Mouse (Mus musculus) MEL (cell line): ENCODE data around the gene Gnas.

Experiments
- CHD1 ChIP-seq: IDR thresholded peaks from 2 replicates; pipeline ENCODE4 v1.6.1; 2012; ENCODE audit warnings: low read depth, mild to moderate bottlenecking, inconsistent platforms, low read length, improper control_type of control experiment
- CTCF ChIP-seq, 3 experiments: IDR thresholded peaks in 2 of 3; conservative IDR thresholded peaks in 1 of 3; 2 replicates each; pipeline ENCODE4 v1.5.1; 2011 to 2012; ENCODE audit warnings: low read length in 3 of 3, low read depth in 2 of 3, mild to moderate bottlenecking in 2 of 3, improper control_type of control experiment in 1 of 3, inconsistent platforms in 1 of 3, mixed read lengths in 1 of 3, moderate library complexity in 1 of 3; ENCODE audit not compliant: control insufficient read depth in 1 of 3, insufficient read depth in 1 of 3, poor library complexity in 1 of 3, severe bottlenecking in 1 of 3
- ELF1 ChIP-seq: IDR thresholded peaks from 2 replicates; pipeline ENCODE4 v1.6.1; 2014; ENCODE audit warnings: low read depth, mild to moderate bottlenecking, inconsistent platforms, low read length, improper control_type of control experiment, moderate library complexity
- EP300 ChIP-seq, 2 experiments: IDR thresholded peaks; 2 replicates each; pipeline ENCODE4 v1.6.1; 2011; ENCODE audit warnings: improper control_type of control experiment in 2 of 2, low read length in 2 of 2, low read depth in 1 of 2, mild to moderate bottlenecking in 1 of 2
- HCFC1 ChIP-seq: IDR thresholded peaks from 2 replicates; pipeline ENCODE4 v1.6.1; 2012; ENCODE audit warnings: low read depth, mild to moderate bottlenecking, inconsistent platforms, low read length, improper control_type of control experiment, moderate library complexity
- MAX ChIP-seq: IDR thresholded peaks from 2 replicates; pipeline ENCODE4 v1.6.1; 2011; ENCODE audit warnings: low read length, improper control_type of control experiment
- MAZ ChIP-seq: IDR thresholded peaks from 2 replicates; pipeline ENCODE4 v1.6.1; 2012; ENCODE audit warnings: low read depth, mild to moderate bottlenecking, inconsistent platforms, low read length, improper control_type of control experiment
- NELFE ChIP-seq: IDR thresholded peaks from 2 replicates; pipeline ENCODE4 v1.6.1; 2011; ENCODE audit warnings: low read depth, low read length, improper control_type of control experiment
- POLR2A ChIP-seq, 2 experiments: IDR thresholded peaks; 2 replicates each; pipeline ENCODE4 v1.6.1; 2011 to 2012; ENCODE audit warnings: low read length in 2 of 2, mild to moderate bottlenecking in 2 of 2, control low read depth in 1 of 2, improper control_type of control experiment in 1 of 2, low read depth in 1 of 2, moderate library complexity in 1 of 2; ENCODE audit not compliant: control insufficient read depth in 1 of 2, insufficient read depth in 1 of 2, poor library complexity in 1 of 2
- POLR2AphosphoS2 ChIP-seq: IDR thresholded peaks from 2 replicates; pipeline ENCODE4 v1.6.1; 2011; ENCODE audit warnings: low read length, improper control_type of control experiment
- RAD21 ChIP-seq: IDR thresholded peaks from 2 replicates; pipeline ENCODE4 v1.6.1; 2011; ENCODE audit warnings: mild to moderate bottlenecking, low read depth, low read length, improper control_type of control experiment
- SIN3A ChIP-seq: IDR thresholded peaks from 2 replicates; pipeline ENCODE4 v1.6.1; 2012; ENCODE audit warnings: low read length, improper control_type of control experiment, inconsistent platforms
- ZC3H11A ChIP-seq: IDR thresholded peaks from 2 replicates; pipeline ENCODE4 v1.6.1; 2012; ENCODE audit warnings: low read depth, mild to moderate bottlenecking, inconsistent platforms, low read length, improper control_type of control experiment
- ZNF384 ChIP-seq: IDR thresholded peaks from 2 replicates; pipeline ENCODE4 v1.6.1; 2012; ENCODE audit warnings: low read depth, mild to moderate bottlenecking, inconsistent platforms, low read length, improper control_type of control experiment

GRCm38 (mm10) chr2:174291662-174292030 is 7.5 kb downstream of the Gnas start:
- no peak for TF ChIP-seq CTCF (IDR thresholded peaks at IDR 0.05 in 2 of 3, conservative IDR thresholded peaks at IDR 0.05 in 1 of 3; ENCODE audit: control insufficient read depth in 1 of 3, insufficient read depth in 1 of 3, low read depth in 2 of 3, low read length in 3 of 3, poor library complexity in 1 of 3, severe bottlenecking in 1 of 3)
- TF ChIP-seq MAX, result no peak
- no peak for TF ChIP-seq ZNF384
- TF ChIP-seq POLR2AphosphoS2, result no peak
- TF ChIP-seq SIN3A, result no peak
- TF ChIP-seq HCFC1, result no peak
- TF ChIP-seq CHD1, result no peak
- TF ChIP-seq MAZ, result no peak
- no peak for TF ChIP-seq ELF1
- TF ChIP-seq ZC3H11A, result no peak
- no peak for TF ChIP-seq NELFE
- TF ChIP-seq EP300 (IDR thresholded peaks at IDR 0.05; ENCODE audit: low read depth in 1 of 2, low read length in 2 of 2), result no peak
- no peak for TF ChIP-seq POLR2A (IDR thresholded peaks at IDR 0.05; ENCODE audit: control insufficient read depth in 1 of 2, insufficient read depth in 1 of 2, low read depth in 1 of 2, low read length in 2 of 2, poor library complexity in 1 of 2)
- no peak for TF ChIP-seq RAD21
